Mouse (Mus musculus) midbrain, embryonic 14.5 days (tissue): ENCODE measurements at regions not wholly inside any gene's neighbourhood (a gene's known extent, or its start where the extent isn't known, plus 50 kb on each side); places are given as distances from the start of the nearest gene placed in this dataset.

ENCODE experiments used
- ATAC-seq: fragments of 200-750 bp; cut with Nextera tagmentation; 2 replicates; pipeline ENCODE4 v1.8.0; 2017; ENCODE audit warnings: moderate number of reproducible peaks, moderate library complexity; ENCODE audit not compliant: low FRiP score, low TSS enrichment
- DNase-seq: peaks from one replicate; pipeline ENCODE4 v3.0.0-alpha.2; 2015
- H3K27ac ChIP-seq: fragments of 300-500 bp; sonication (generic); replicated peaks from 2 replicates; pipeline ENCODE4 v1.5.1; 2014; ENCODE audit warnings: mild to moderate bottlenecking, low read depth, low read length, moderate library complexity
- H3K27me3 ChIP-seq: fragments of 300-500 bp; sonication (generic); 2 replicates; pipeline ENCODE4 v1.6.1; 2014; ENCODE audit warnings: low read length, control low read depth, mixed read lengths; ENCODE audit not compliant: control insufficient read depth, insufficient read depth
- H3K36me3 ChIP-seq: fragments of 300-500 bp; sonication (generic); 2 replicates; pipeline ENCODE4 v1.6.1; 2014; ENCODE audit warnings: low read length, control low read depth; ENCODE audit not compliant: control insufficient read depth, insufficient read depth
- H3K4me1 ChIP-seq: fragments of 300-500 bp; sonication (generic); 2 replicates; pipeline ENCODE4 v1.6.1; 2014; ENCODE audit warnings: mild to moderate bottlenecking, antibody characterized with exemption, low read length, control low read depth; ENCODE audit not compliant: control insufficient read depth, insufficient read depth
- H3K4me2 ChIP-seq: fragments of 300-500 bp; sonication (generic); 2 replicates; pipeline ENCODE4 v1.6.1; 2014; ENCODE audit warnings: mild to moderate bottlenecking, low read length, moderate library complexity
- H3K4me3 ChIP-seq: fragments of 300-500 bp; sonication (generic); replicated peaks from 2 replicates; pipeline ENCODE4 v1.5.1; 2014; ENCODE audit warnings: low read depth, low read length
- H3K9ac ChIP-seq: fragments of 300-500 bp; sonication (generic); replicated peaks from 2 replicates; pipeline ENCODE4 v1.6.1; 2014; ENCODE audit warnings: mild to moderate bottlenecking, low read length, moderate library complexity
- H3K9me3 ChIP-seq: fragments of 300-500 bp; sonication (generic); 2 replicates; pipeline ENCODE4 v1.6.1; 2016; ENCODE audit warnings: low read length, control low read depth, mixed read lengths; ENCODE audit not compliant: control insufficient read depth
- WGBS: fragments of 180-500 bp; shearing (Covaris S2); extraction: QIAGEN DNeasy Blood & Tissue Kit; methylation state at CpG from one replicate; pipeline ENCODE4 v1.1.7; 2014; 5-methylcytosine and 5-hydroxymethylcytosine counted together

DNA sequence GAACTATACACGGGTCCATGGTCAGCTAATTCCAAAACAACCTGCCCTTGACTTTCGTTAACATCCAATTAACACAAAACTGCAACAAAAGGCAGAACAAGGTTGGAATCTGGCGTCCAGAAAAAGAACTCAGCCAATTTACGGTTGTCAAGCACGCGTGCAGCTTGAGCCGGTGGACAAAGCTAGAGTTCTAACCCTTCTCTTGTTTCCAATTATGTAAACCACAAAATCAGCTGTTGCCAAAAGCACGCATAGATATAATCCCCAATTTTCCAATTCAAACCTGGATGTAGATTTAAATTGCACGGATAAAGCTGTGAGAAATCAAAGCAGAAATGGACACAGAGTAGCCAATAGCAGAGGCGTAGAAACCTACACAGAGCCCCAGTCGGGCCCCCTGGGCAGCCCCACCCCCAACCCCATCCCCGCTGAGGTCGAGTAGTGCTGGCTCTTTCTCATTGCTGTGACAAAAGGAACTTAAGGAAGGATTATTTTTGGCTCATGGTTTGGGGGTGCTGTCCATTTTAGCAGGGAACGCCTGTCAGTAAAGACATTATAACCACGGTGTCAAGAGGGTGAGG, 149.0 kb upstream of the Jarid2 start:
- WGBS: 23% methylated on average over 15 of the region's 15 CpGs
- Histone ChIP-seq H3K4me3 (no peak overlapping the region), H3K36me3 (no peaks in the 10 kb centered on the region), H3K4me2 (peak overlapping the region; percentile 25), H3K27ac (no peak overlapping the region), H3K4me1 (peaks cover 19% of the 10 kb centered on the region), H3K9ac (no peak overlapping the region), H3K9me3 (peaks cover 5% of the 10 kb centered on the region; the same call in 1 of the 2 replicates), H3K27me3 (no peaks in the 10 kb centered on the region; the same call in 1 of the 2 replicates)
- DNase-seq: peak; percentile 34
- no peak for ATAC-seq

GRCm38 (mm10) chr13:44580767-44581166, 148.5 kb upstream of the Jarid2 start:
- DNase-seq (peak; percentile 30), ATAC-seq (no peak)
- H3K9ac ChIP-seq: no peak overlapping the region
- WGBS: 27% methylated on average over 9 of the region's 9 CpGs
- H3K4me3 ChIP-seq: no peak overlapping the region
- peak overlapping the region; percentile 25 for H3K4me2 ChIP-seq
- H3K27me3 ChIP-seq: no peaks in the 10 kb centered on the region; the same call in 1 of the 2 replicates
- no peaks in the 10 kb centered on the region for H3K36me3 ChIP-seq
- peaks cover 5% of the 10 kb centered on the region; the same call in 1 of the 2 replicates for H3K9me3 ChIP-seq
- peaks cover 19% of the 10 kb centered on the region for H3K4me1 ChIP-seq
- H3K27ac ChIP-seq: no peak overlapping the region

GRCm38 (mm10) chr13:44581947-44582766, 147.1 kb upstream of the Jarid2 start:
- H3K9ac ChIP-seq: no peak overlapping the region
- WGBS: 15% methylated on average over 23 of the region's 23 CpGs
- DNase-seq: peak; percentile 71

GRCm38 (mm10) chr13:44582767-44583085, 146.5 kb upstream of the Jarid2 start:
- Histone ChIP-seq H3K4me3 (no peak overlapping the region), H3K9ac (no peak overlapping the region), H3K27me3 (no peaks in the 10 kb centered on the region; the same call in 1 of the 2 replicates), H3K27ac (peak overlapping the region; percentile 37; the same call in 1 of the 2 replicates), H3K4me1 (peaks cover 19% of the 10 kb centered on the region), H3K36me3 (no peaks in the 10 kb centered on the region), H3K4me2 (peak overlapping the region; percentile 45), H3K9me3 (peaks cover 5% of the 10 kb centered on the region; the same call in 1 of the 2 replicates)
- no peak for DNase-seq
- 20% methylated on average over 2 of the region's 2 CpGs for WGBS
- ATAC-seq: no peak

More at GRCm38 (mm10) chr13:44581947-44582766, 147.1 kb upstream of the Jarid2 start:
- H3K4me1 ChIP-seq: peaks cover 19% of the 10 kb centered on the region
- peak overlapping the region; percentile 37; the same call in 1 of the 2 replicates for H3K27ac ChIP-seq
- peaks cover 5% of the 10 kb centered on the region; the same call in 1 of the 2 replicates for H3K9me3 ChIP-seq
- no peaks in the 10 kb centered on the region; the same call in 1 of the 2 replicates for H3K27me3 ChIP-seq
- H3K36me3 ChIP-seq: no peaks in the 10 kb centered on the region
- peak overlapping the region; percentile 45 for H3K4me2 ChIP-seq
- ATAC-seq: no peak
- H3K4me3 ChIP-seq: no peak overlapping the region

DNA sequence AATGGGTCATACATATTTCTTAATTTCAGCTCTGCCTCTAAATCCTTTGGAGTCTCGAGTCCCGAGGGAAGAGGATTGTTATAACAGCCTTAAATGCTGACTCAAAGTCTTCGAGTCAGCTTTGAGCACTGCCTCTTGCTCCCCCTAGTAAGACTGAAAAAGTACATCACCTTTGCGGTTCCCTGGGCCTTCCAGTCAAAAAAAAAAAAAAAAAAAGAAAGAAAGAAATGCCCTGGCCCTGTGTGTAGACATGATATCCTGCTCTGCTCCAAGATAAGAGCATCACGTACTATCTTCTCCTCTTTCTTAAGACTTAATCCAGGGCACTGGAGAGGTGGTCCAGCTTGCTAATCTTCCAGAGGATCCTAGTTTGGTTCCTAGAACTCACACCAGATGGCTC, 145.7 kb upstream of the Jarid2 start:
- no peaks in the 10 kb centered on the region; the same call in 1 of the 2 replicates for H3K27me3 ChIP-seq
- H3K4me3 ChIP-seq: no peak overlapping the region
- no peaks in the 10 kb centered on the region for H3K36me3 ChIP-seq
- ATAC-seq (no peak), DNase-seq (no peak)
- H3K27ac ChIP-seq: no peak overlapping the region
- peaks cover 19% of the 10 kb centered on the region for H3K4me1 ChIP-seq
- no peak overlapping the region for H3K9ac ChIP-seq
- 70% methylated on average over 5 of the region's 5 CpGs for WGBS
- no peak overlapping the region for H3K4me2 ChIP-seq
- peaks cover 5% of the 10 kb centered on the region; the same call in 1 of the 2 replicates for H3K9me3 ChIP-seq

GRCm38 (mm10) chr13:44584151-44584550, 145.1 kb upstream of the Jarid2 start:
- H3K4me1 ChIP-seq: peaks cover 19% of the 10 kb centered on the region
- H3K27ac ChIP-seq: no peak overlapping the region
- 39% methylated on average over 8 of the region's 8 CpGs for WGBS
- no peak overlapping the region for H3K4me2 ChIP-seq
- H3K27me3 ChIP-seq: no peaks in the 10 kb centered on the region; the same call in 1 of the 2 replicates
- DNase-seq: no peak
- ATAC-seq: no peak
- H3K4me3 ChIP-seq: no peak overlapping the region
- peaks cover 1% of the 10 kb centered on the region; the same call in 1 of the 2 replicates for H3K9me3 ChIP-seq
- no peaks in the 10 kb centered on the region for H3K36me3 ChIP-seq
- no peak overlapping the region for H3K9ac ChIP-seq

DNA sequence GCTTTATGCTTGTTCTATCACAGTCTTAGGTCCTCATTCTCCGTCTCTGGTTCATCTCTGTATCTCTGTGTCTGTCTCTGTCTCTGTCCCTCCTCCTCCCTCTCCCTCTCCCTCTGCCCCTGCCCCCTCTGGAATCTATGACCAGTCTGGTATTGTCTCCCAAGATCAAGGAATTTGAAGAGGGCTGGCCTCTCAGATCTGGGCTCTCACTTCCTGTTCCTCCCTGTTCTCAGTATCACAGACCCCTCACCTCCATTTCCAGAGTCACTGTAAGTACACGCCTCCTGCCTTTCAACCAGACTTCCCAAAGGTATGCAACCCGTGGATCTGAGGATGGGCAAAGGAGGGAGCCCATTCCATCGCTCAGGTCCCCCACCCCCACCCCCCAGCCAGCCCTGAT, 144.7 kb upstream of the Jarid2 start:
- WGBS: 50% methylated on average over 4 of the region's 4 CpGs
- H3K27me3 ChIP-seq: no peaks in the 10 kb centered on the region; the same call in 1 of the 2 replicates
- no peak overlapping the region for H3K27ac ChIP-seq
- peaks cover 19% of the 10 kb centered on the region for H3K4me1 ChIP-seq
- no peaks in the 10 kb centered on the region for H3K9me3 ChIP-seq
- H3K4me3 ChIP-seq: no peak overlapping the region
- no peak overlapping the region for H3K9ac ChIP-seq
- no peak for DNase-seq
- H3K4me2 ChIP-seq: no peak overlapping the region
- no peak for ATAC-seq
- H3K36me3 ChIP-seq: no peaks in the 10 kb centered on the region

GRCm38 (mm10) chr13:44587846-44588245, 141.4 kb upstream of the Jarid2 start:
- Histone ChIP-seq H3K36me3 (no peaks in the 10 kb centered on the region), H3K27me3 (no peaks in the 10 kb centered on the region; the same call in 1 of the 2 replicates), H3K9ac (no peak overlapping the region), H3K4me3 (no peak overlapping the region), H3K9me3 (no peaks in the 10 kb centered on the region), H3K4me1 (peaks cover 5% of the 10 kb centered on the region), H3K27ac (no peak overlapping the region), H3K4me2 (no peak overlapping the region)
- no peak for ATAC-seq
- 85% methylated on average over 4 of the region's 4 CpGs for WGBS
- DNase-seq: no peak
